Mouse (Mus musculus): ENCODE results near the gene Akr7a5. TPM values are rescaled to one million over a fixed set of nuclear protein-coding genes. Genes with fewer than 3 reads are reported as not detected.

Gene Akr7a5
- polyA plus RNA-seq, 1 experiment from 2014 or later = 111 TPM

DNA sequence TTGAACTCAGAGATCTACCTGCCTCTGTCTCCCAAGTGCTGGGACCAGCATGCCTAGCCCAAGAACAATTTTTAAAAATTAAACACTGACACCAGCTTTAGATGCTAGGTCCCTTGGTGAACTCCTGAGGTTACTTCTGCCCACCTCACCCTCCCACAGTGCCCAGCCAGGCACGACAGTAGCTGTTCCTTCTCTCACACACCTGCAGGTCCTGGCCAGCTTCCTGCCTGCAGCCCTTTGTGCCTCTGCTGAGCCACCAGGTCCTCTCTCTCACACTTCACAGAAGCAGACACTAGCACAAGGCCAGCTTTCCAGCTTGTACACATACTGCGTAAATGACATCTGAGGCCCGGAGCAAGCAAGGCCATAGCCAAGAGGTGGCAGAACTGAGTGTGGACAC lies 5.0 kb upstream of the Akr7a5 start:
- Histone ChIP-seq H3K36me3 (peaks cover 11% of the 10 kb centered on the region), H3K27me3 (replicated peaks) (no peaks in the 10 kb centered on the region), H3K4me2 (no peak overlapping the region), H3K27ac (no peak overlapping the region), H3K9ac (no peak overlapping the region), H3K9me3 (no peaks in the 10 kb centered on the region), H3K4me1 (peaks cover 8% of the 10 kb centered on the region; the same call in 1 of the 2 replicates), H3K4me3 (replicated peaks) (no peak overlapping the region)
- ATAC-seq (ENCODE audit: insufficient read depth, low FRiP score, low read depth) = no peak
- 94% methylated on average over 3 of the region's 3 CpGs for WGBS

DNA sequence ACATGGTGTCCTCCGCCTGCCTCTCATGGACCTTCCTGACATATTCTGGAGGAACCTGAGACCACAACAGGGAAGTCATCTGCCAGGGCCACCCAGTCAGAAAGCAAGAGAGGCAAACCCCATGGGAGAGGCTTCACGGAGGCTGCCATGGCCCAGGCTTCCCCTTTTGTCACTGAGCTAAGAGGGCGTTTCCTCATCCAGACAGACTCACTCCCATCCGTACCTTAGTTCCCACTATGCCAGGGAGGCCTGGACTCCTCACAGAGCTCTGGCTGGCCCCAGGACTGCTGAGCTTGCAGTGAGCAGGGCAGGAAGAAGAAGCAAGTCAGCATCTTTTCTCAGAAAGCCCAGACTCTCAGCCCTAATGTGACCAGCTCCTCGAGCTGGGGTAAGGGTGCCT lies 2.6 kb upstream of the Akr7a5 start:
- peaks cover 15% of the 10 kb centered on the region for H3K4me1 ChIP-seq
- no peak overlapping the region for H3K9ac ChIP-seq
- no peak for ATAC-seq (ENCODE audit: insufficient read depth, low FRiP score, low read depth)
- no peak overlapping the region for H3K4me3 ChIP-seq (replicated peaks)
- 88% methylated on average over 5 of the region's 5 CpGs for WGBS
- no peaks in the 10 kb centered on the region for H3K27me3 ChIP-seq (replicated peaks)
- H3K9me3 ChIP-seq = no peaks in the 10 kb centered on the region
- no peak overlapping the region for H3K4me2 ChIP-seq
- H3K36me3 ChIP-seq = peaks cover 10% of the 10 kb centered on the region; the same call in 1 of the 2 replicates
- H3K27ac ChIP-seq = no peak overlapping the region

DNA sequence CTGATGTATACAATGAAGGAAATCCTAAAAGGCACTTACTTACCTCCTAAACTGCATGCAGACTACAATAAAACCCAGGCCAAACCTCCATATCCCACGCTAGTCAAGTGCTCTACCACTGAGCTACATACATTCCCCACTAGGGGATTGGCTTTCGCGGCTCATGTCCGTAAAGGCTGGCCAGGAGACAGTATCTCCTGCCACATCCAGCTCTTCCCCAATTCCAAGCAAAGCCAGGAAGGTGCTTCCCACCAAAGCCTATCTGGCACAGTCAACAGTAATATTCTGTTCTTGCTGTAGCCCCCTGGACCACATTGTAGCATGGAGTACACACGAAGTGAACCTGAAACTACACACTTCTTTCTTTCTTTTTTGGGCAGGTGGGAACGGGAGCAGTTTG lies 893 bp upstream of the Akr7a5 start:
- H3K27me3 ChIP-seq (replicated peaks) = no peaks in the 10 kb centered on the region
- peak overlapping the region; percentile 88 for H3K9ac ChIP-seq
- no peaks in the 10 kb centered on the region for H3K9me3 ChIP-seq
- peaks cover 15% of the 10 kb centered on the region for H3K4me1 ChIP-seq
- H3K27ac ChIP-seq = no peak overlapping the region
- peak overlapping the region; percentile 90 for H3K4me2 ChIP-seq
- 25% methylated on average over 6 of the region's 6 CpGs for WGBS
- peaks cover 16% of the 10 kb centered on the region for H3K36me3 ChIP-seq
- ATAC-seq (ENCODE audit: insufficient read depth, low FRiP score, low read depth) = no peak
- H3K4me3 ChIP-seq (replicated peaks) = peak overlapping the region; percentile 94

- Histone ChIP-seq H3K4me2 (peak overlapping the region; percentile 90), H3K9me3 (no peaks in the 10 kb centered on the region), H3K4me3 (replicated peaks) (peak overlapping the region; percentile 94), H3K36me3 (peaks cover 11% of the 10 kb centered on the region), H3K4me1 (peaks cover 15% of the 10 kb centered on the region), H3K27ac (peak overlapping the region; percentile 84), H3K9ac (peak overlapping the region; percentile 88), H3K27me3 (replicated peaks) (no peaks in the 10 kb centered on the region)
- peak; percentile 54 for ATAC-seq (ENCODE audit: insufficient read depth, low FRiP score, low read depth)
- under 1% methylated on average over 53 of the region's 53 CpGs for WGBS
Measured at GRCm38 (mm10) chr4:139310899-139311701, 556 bp downstream of the Akr7a5 start.

DNA sequence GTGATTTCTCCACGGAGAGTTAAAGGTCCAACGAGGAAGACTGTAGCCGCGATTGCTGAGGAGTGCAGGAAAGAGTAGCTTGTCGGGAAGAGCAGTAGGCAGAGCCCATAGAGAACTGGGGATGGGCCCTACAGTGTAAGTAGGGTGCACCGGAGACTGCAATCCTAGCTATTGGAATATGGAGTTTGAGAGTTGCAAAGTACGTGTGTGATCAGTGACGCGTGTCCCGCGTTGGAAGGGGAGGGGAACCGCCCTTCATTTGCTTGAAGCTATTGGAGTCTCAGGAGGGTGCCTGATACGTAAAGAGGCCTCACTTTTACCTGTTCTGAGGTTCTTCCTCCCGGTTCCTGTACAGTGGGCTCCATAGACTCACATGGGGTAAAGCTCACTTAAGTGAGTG lies 1.2 kb downstream of the Akr7a5 start:
- H3K4me2 ChIP-seq = peak overlapping the region; percentile 90
- peaks cover 15% of the 10 kb centered on the region for H3K4me1 ChIP-seq
- no peaks in the 10 kb centered on the region for H3K27me3 ChIP-seq (replicated peaks)
- WGBS = 18% methylated on average over 14 of the region's 14 CpGs
- ATAC-seq (ENCODE audit: insufficient read depth, low FRiP score, low read depth) = no peak
- peak overlapping the region; percentile 21; the same call in 1 of the 2 replicates for H3K9ac ChIP-seq
- H3K4me3 ChIP-seq (replicated peaks) = peak overlapping the region; percentile 94
- no peak overlapping the region for H3K27ac ChIP-seq
- no peaks in the 10 kb centered on the region for H3K9me3 ChIP-seq
- H3K36me3 ChIP-seq = peaks cover 7% of the 10 kb centered on the region; the same call in 1 of the 2 replicates

DNA sequence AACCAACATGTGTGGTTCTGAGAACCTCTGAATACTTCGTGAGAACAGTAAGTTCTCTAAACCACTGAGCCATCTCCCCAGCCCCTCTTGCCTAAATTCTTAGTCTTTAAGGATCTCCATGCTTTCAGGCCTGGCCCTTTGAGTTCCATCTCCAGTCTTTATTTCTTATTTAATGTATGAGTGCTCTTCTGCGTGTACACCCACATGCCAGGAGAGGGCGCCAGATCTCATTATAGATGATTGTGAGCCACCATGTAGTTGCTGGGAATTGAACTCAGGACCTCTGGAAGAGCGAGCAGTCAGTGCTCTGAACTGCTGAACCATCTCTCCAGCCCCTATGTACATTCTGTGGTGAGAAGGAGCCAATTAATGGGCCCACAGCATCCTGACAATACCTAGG lies 2.1 kb downstream of the Akr7a5 start:
- Histone ChIP-seq H3K4me2 (no peak overlapping the region), H3K27ac (no peak overlapping the region), H3K4me1 (peaks cover 15% of the 10 kb centered on the region), H3K4me3 (replicated peaks) (no peak overlapping the region), H3K9ac (no peak overlapping the region), H3K9me3 (no peaks in the 10 kb centered on the region), H3K27me3 (replicated peaks) (no peaks in the 10 kb centered on the region), H3K36me3 (peaks cover 12% of the 10 kb centered on the region; the same call in 1 of the 2 replicates)
- no peak for ATAC-seq (ENCODE audit: insufficient read depth, low FRiP score, low read depth)
- WGBS = 52% methylated on average over 4 of the region's 4 CpGs

DNA sequence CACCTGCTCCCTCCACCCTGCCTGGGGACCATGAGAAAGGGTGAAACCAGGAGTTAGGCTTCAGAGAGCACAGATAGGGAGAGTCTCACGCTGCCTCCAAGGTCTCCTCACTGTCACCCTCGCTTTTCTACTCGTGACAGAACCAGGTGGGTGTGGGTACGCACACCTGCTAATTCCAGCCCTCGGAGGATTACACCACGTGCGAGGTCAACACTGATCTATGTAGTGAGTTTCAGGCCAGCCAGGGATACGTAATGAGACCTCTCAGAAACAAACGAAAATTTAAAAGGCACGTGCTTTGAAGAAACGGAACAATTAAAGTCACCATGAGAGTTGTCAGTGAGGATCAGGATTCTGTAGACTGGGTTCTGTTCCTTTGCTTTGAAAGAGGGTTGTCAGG lies 7.9 kb downstream of the Akr7a5 start:
- WGBS = 88% methylated on average over 11 of the region's 11 CpGs
- no peak for ATAC-seq (ENCODE audit: insufficient read depth, low FRiP score, low read depth)
- H3K9ac ChIP-seq = no peak overlapping the region
- no peak overlapping the region for H3K27ac ChIP-seq
- H3K4me1 ChIP-seq = no peaks in the 10 kb centered on the region
- peaks cover 21% of the 10 kb centered on the region; the same call in 1 of the 2 replicates for H3K36me3 ChIP-seq
- H3K27me3 ChIP-seq (replicated peaks) = no peaks in the 10 kb centered on the region
- no peak overlapping the region for H3K4me2 ChIP-seq
- no peak overlapping the region for H3K4me3 ChIP-seq (replicated peaks)
- H3K9me3 ChIP-seq = no peaks in the 10 kb centered on the region

DNA sequence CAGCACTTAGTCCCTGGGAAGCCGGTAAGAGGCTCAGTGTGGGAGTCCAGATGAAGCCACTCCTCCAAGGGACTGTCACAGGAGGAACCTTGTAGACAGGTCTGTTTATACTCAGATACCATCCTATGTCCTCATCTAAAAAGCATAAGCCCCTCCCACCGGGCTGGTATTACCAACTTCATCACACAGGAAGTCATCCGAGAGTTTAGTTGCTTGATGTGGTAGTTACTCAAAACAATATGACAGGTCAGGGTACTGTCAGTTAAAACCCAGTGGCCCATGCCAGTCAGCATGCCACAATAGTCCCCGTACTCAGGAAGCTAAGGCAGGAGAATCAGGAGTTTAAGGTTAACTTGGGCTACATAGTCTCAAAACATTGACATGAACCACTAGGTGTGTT lies 9.2 kb downstream of the Akr7a5 start:
- H3K4me1 ChIP-seq = no peaks in the 10 kb centered on the region
- H3K36me3 ChIP-seq = peaks cover 15% of the 10 kb centered on the region; the same call in 1 of the 2 replicates
- H3K27ac ChIP-seq = no peak overlapping the region
- no peaks in the 10 kb centered on the region for H3K27me3 ChIP-seq (replicated peaks)
- H3K4me2 ChIP-seq = no peak overlapping the region
- H3K9me3 ChIP-seq = no peaks in the 10 kb centered on the region
- no peak overlapping the region for H3K9ac ChIP-seq
- WGBS = 90% methylated on average over 4 of the region's 4 CpGs
- H3K4me3 ChIP-seq (replicated peaks) = no peak overlapping the region
- ATAC-seq (ENCODE audit: insufficient read depth, low FRiP score, low read depth) = no peak

DNA sequence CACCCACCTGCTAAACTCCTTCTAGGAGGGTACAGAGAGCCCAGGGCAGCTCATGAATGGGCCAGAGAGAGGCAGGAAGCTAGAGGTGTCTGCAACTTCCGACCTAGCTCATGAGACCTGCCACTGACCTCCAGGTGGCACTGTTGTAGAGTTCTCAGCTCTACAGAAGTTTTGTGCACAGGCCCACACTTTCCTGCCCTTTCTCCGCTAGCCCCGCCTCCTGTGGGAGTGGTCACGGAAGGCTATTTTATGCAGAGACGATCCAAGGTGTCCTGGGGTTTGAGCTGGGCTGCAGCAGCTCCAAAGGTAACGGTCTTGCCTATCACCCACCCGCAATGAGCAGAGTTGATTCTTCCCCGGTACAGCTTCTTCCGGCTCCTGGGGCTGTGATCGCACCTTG lies 20.1 kb downstream of the Akr7a5 start:
- Histone ChIP-seq H3K4me2 (peak overlapping the region; percentile 57), H3K27me3 (replicated peaks) (no peaks in the 10 kb centered on the region), H3K4me3 (replicated peaks) (peak overlapping the region; percentile 37), H3K27ac (no peak overlapping the region), H3K9me3 (no peaks in the 10 kb centered on the region), H3K4me1 (no peaks in the 10 kb centered on the region), H3K36me3 (no peaks in the 10 kb centered on the region), H3K9ac (no peak overlapping the region)
- WGBS = 4% methylated on average over 10 of the region's 10 CpGs
- peak; percentile 85 for ATAC-seq (ENCODE audit: insufficient read depth, low FRiP score, low read depth)

GRCm38 (mm10) chr4:139334631-139335295 lies 24.2 kb downstream of the Akr7a5 start:
- H3K4me2 ChIP-seq = no peak overlapping the region
- ATAC-seq (ENCODE audit: insufficient read depth, low FRiP score, low read depth) = no peak
- H3K4me3 ChIP-seq (replicated peaks) = no peak overlapping the region
- H3K9me3 ChIP-seq = no peaks in the 10 kb centered on the region
- 49% methylated on average over 6 of the region's 9 CpGs for WGBS
- peaks cover 3% of the 10 kb centered on the region; the same call in 1 of the 2 replicates for H3K4me1 ChIP-seq
- no peaks in the 10 kb centered on the region for H3K36me3 ChIP-seq
- no peak overlapping the region for H3K9ac ChIP-seq
- no peaks in the 10 kb centered on the region; the same call in 1 of the 2 replicates for H3K27me3 ChIP-seq (replicated peaks)
- no peak overlapping the region for H3K27ac ChIP-seq

DNA sequence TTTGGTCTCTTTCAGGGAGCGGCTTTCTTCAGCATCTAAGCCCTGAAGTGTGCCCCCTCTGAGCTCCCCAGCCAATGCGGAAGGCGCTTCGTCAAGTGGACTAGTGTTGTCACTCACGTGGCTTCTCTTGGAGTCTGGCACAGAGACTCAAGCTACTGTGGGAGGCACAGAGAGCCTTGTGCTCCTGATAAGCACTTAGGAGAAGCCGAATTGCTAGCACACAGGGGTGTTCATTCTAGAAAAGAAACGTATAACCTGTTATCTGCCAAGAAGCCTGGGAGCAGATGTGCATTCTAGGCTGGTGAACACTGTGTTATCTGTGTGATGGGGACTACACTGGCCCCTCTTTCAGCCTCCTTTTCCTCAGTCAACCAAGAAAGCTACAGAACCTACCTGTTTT lies 25.0 kb downstream of the Akr7a5 start:
- H3K27me3 ChIP-seq (replicated peaks) = no peaks in the 10 kb centered on the region; the same call in 1 of the 2 replicates
- H3K36me3 ChIP-seq = no peaks in the 10 kb centered on the region
- H3K9me3 ChIP-seq = no peaks in the 10 kb centered on the region
- no peak overlapping the region for H3K4me2 ChIP-seq
- 52% methylated on average over 7 of the region's 7 CpGs for WGBS
- H3K4me1 ChIP-seq = peaks cover 3% of the 10 kb centered on the region; the same call in 1 of the 2 replicates
- H3K27ac ChIP-seq = no peak overlapping the region
- no peak overlapping the region for H3K9ac ChIP-seq
- H3K4me3 ChIP-seq (replicated peaks) = no peak overlapping the region
- ATAC-seq (ENCODE audit: insufficient read depth, low FRiP score, low read depth) = peak; percentile 72
